In the genomic region with DNA sequence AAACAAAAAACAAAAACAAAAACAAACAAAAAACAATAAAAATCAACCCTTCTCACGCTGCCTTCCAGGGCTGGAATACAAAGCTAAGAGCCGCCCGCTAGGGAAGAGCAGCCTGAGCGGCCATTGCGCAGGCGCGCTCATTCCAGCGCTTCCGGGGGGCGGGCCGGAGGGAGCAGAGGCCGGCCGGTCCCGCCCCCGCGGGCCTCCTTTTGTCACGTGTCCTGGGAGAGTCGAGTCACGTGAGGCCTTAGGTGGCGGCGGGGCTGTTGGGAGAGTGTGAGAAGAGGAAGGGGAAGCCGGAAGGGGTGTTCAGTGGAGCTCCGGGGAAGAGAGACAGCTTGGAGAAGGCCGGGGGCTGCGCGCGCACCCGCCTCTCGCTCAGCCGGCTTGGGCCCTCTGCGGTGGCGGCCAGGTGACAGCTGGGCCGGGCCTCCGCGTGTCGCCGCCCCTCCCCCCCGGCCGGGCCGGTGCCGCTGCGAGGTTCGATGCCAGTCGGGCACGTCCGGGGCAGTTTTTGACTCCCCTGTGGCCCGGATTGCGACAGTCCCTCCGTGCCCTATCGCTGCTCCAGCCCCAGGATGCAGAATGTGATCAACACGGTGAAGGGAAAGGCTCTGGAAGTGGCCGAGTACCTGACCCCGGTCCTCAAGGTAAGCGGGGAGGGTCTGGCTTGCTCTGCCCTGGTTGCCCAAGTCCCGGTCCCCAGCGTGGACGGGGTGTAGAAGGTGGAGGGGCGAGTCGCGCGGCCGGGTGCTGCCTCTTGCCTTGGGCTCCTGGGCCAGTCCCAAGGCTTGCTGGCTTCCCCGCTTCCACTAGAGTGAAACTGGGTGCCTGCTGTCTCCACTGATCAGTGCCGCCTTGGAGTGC, we compare ENCODE assay signal across 8 mouse cellular contexts. TPM values are rescaled to one million over a fixed set of nuclear protein-coding genes. Genes with fewer than 3 reads are reported as not detected.
DNase-seq lines count a peak whose midpoint lies in the region; ATAC-seq and TF ChIP-seq lines count a peak whose summit lies in the region.

Slc35a5 (minus strand) TSS at position 185 of the 867 bp plus-strand sequence.
Atg3 (plus strand) TSS at position 264 of the 867 bp plus-strand sequence.

- peaks cover 4 to 47% of the 10 kb centered on the region in 2 experiments for H3K36me3 ChIP-seq in CH12.LX (replicated peaks in 1 of 2; ENCODE audit: control insufficient read depth in 1 of 2, insufficient read depth in 1 of 2, low read length in 1 of 2)
- H3K36me3 ChIP-seq in forebrain, embryonic 11.5 days (ENCODE audit: control insufficient read depth, insufficient read depth, low read length) = no peaks in the 10 kb centered on the region
- H3K36me3 ChIP-seq in heart, embryonic 16.5 days (ENCODE audit: control insufficient read depth, insufficient read depth) = peaks cover 7% of the 10 kb centered on the region; the same call in 1 of the 2 replicates
- H3K36me3 ChIP-seq in liver, embryonic 15.5 days (replicated peaks) = 0 out of 2 replicates have a peak, but pooled peaks cover 10% of the 10 kb centered on the region
- H3K36me3 ChIP-seq in neural tube, embryonic 12.5 days = peaks cover 4% of the 10 kb centered on the region; the same call in 1 of the 2 replicates

- dilution Hi-C loops in CH12.LX (cut with MboI; ENCODE audit: extremely low pct_ligation_motif_present, extremely low pct_unique_long_range_greater_than_20kb, low sequenced_read_pairs) = no loop called here

- WGBS in forebrain, embryonic 11.5 days = under 1% methylated on average over 62 of the region's 64 CpGs
- under 1% methylated on average over 59 of the region's 64 CpGs for WGBS in heart, embryonic 16.5 days
- under 1% methylated on average over 63 of the region's 64 CpGs for WGBS in liver, embryonic 15.5 days (ENCODE audit: insufficient replicate concordance)
- WGBS in neural tube, embryonic 12.5 days = under 1% methylated on average over 64 of the region's 64 CpGs

- no peak for TF ChIP-seq CTCF in CH12.LX (conservative IDR thresholded peaks at IDR 0.05 in 1 of 2, IDR thresholded peaks at IDR 0.05 in 1 of 2; ENCODE audit: low read depth in 2 of 2, low read length in 2 of 2)

- peak; percentile 90 for TF ChIP-seq POLR2A in CH12.LX (IDR thresholded peaks at IDR 0.05; ENCODE audit: low read depth, low read length)

- peak; percentile 100 for DNase-seq in CH12.LX (ENCODE audit: extremely low read depth)
- peak; percentile 85 for DNase-seq in c-Kit-positive CD71-positive TER-119-negative erythroid progenitor cells, embryonic 14.5 days (ENCODE audit: low read depth)
- DNase-seq in forebrain, embryonic 11.5 days (ENCODE audit: low spot score) = peak; percentile 98
- peak; percentile 98 for DNase-seq in kidney, postnatal 36 days
- peak; percentile 92 for DNase-seq in telencephalon, adult 2 months (ENCODE audit: low read depth, low spot score)

- in situ Hi-C loops in CH12.LX (cut with MboI; ENCODE audit: low pct_ligation_motif_present, low pct_unique_long_range_greater_than_20kb, low sequenced_read_pairs) = no loop called here

- H3K4me1 ChIP-seq in CH12.LX (ENCODE audit: control insufficient read depth in 1 of 2, insufficient read depth in 2 of 2) = peaks cover 4 to 31% of the 10 kb centered on the region in 2 experiments
- peaks cover 4% of the 10 kb centered on the region; the same call in 1 of the 2 replicates for H3K4me1 ChIP-seq in forebrain, embryonic 11.5 days (replicated peaks; ENCODE audit: control insufficient read depth, insufficient read depth, low read length)
- peaks cover 17% of the 10 kb centered on the region for H3K4me1 ChIP-seq in heart, embryonic 16.5 days (ENCODE audit: control insufficient read depth, insufficient read depth, low read length)
- H3K4me1 ChIP-seq in liver, embryonic 15.5 days (replicated peaks) = peaks cover 15% of the 10 kb centered on the region
- H3K4me1 ChIP-seq in neural tube, embryonic 12.5 days = peaks cover 11% of the 10 kb centered on the region

- no peak for TF ChIP-seq EP300 in CH12.LX (IDR thresholded peaks at IDR 0.05; ENCODE audit: low read length)

- peak; percentile 99 for ATAC-seq in forebrain, embryonic 11.5 days (replicated peaks; ENCODE audit: low FRiP score)
- peak; percentile 99 for ATAC-seq in heart, embryonic 16.5 days (replicated peaks; ENCODE audit: extremely low read depth, insufficient read depth, low FRiP score)
- ATAC-seq in liver, embryonic 15.5 days (ENCODE audit: insufficient read depth) = peak; percentile 86
- ATAC-seq in neural tube, embryonic 12.5 days (ENCODE audit: low FRiP score, low read depth) = peak; percentile 99

- peak within 1 kb of the TSS; percentile 95 for H3K9ac ChIP-seq in CH12.LX (ENCODE audit: insufficient read depth, low read depth)
- H3K9ac ChIP-seq in forebrain, embryonic 11.5 days (ENCODE audit: low read length) = peak within 1 kb of the TSS; percentile 82
- peak within 1 kb of the TSS; percentile 89 for H3K9ac ChIP-seq in heart, embryonic 16.5 days (ENCODE audit: low read length)
- H3K9ac ChIP-seq in liver, embryonic 15.5 days = peak within 1 kb of the TSS; percentile 85
- H3K9ac ChIP-seq in neural tube, embryonic 12.5 days = peak within 1 kb of the TSS; percentile 87

- H3K4me2 ChIP-seq in CH12.LX (ENCODE audit: insufficient read depth, low read depth, poor library complexity, severe bottlenecking) = peak within 1 kb of the TSS; percentile 91
- H3K4me2 ChIP-seq in forebrain, embryonic 11.5 days (ENCODE audit: low read depth, low read length, severe bottlenecking) = peak within 1 kb of the TSS; percentile 86
- H3K4me2 ChIP-seq in heart, embryonic 16.5 days (ENCODE audit: low read depth, low read length) = peak within 1 kb of the TSS; percentile 90
- H3K4me2 ChIP-seq in liver, embryonic 15.5 days = peak within 1 kb of the TSS; percentile 92
- peak within 1 kb of the TSS; percentile 64 for H3K4me2 ChIP-seq in neural tube, embryonic 12.5 days (replicated peaks)

- no peak for TF ChIP-seq RAD21 in CH12.LX (IDR thresholded peaks at IDR 0.05; ENCODE audit: low read depth, low read length)

- H3K9me3 ChIP-seq in CH12.LX (replicated peaks; ENCODE audit: low read length) = no peaks in the 10 kb centered on the region
- no peaks in the 10 kb centered on the region for H3K9me3 ChIP-seq in forebrain, embryonic 11.5 days (ENCODE audit: control insufficient read depth, low read length)
- H3K9me3 ChIP-seq in heart, embryonic 16.5 days (replicated peaks; ENCODE audit: control insufficient read depth, low read length) = no peaks in the 10 kb centered on the region
- no peaks in the 10 kb centered on the region for H3K9me3 ChIP-seq in liver, embryonic 15.5 days (replicated peaks)
- H3K9me3 ChIP-seq in neural tube, embryonic 12.5 days = no peaks in the 10 kb centered on the region

- H3K27ac ChIP-seq in CH12.LX (ENCODE audit: insufficient read depth, low read depth) = peak within 1 kb of the TSS; percentile 70
- peak within 1 kb of the TSS; percentile 81 for H3K27ac ChIP-seq in forebrain, embryonic 11.5 days (ENCODE audit: low read depth, low read length)
- peak within 1 kb of the TSS; percentile 97 for H3K27ac ChIP-seq in heart, embryonic 16.5 days (ENCODE audit: low read length)
- H3K27ac ChIP-seq in liver, embryonic 15.5 days (replicated peaks) = peak within 1 kb of the TSS; percentile 91
- H3K27ac ChIP-seq in neural tube, embryonic 12.5 days = peak within 1 kb of the TSS; percentile 86; the same call in 1 of the 2 replicates

- H3K27me3 ChIP-seq in CH12.LX (replicated peaks) = no peaks in the 10 kb centered on the region
- H3K27me3 ChIP-seq in forebrain, embryonic 11.5 days (ENCODE audit: control insufficient read depth, insufficient read depth, low read length) = no peaks in the 10 kb centered on the region
- H3K27me3 ChIP-seq in heart, embryonic 16.5 days (ENCODE audit: control insufficient read depth, insufficient read depth, low read length) = no peaks in the 10 kb centered on the region
- no peaks in the 10 kb centered on the region for H3K27me3 ChIP-seq in liver, embryonic 15.5 days
- H3K27me3 ChIP-seq in neural tube, embryonic 12.5 days (replicated peaks) = no peaks in the 10 kb centered on the region

- peak within 1 kb of the TSS; percentile 90 to 97 (median 93) for H3K4me3 ChIP-seq in CH12.LX (replicated peaks in 1 of 3; ENCODE audit: low read depth in 2 of 3, low read length in 2 of 3, poor library complexity in 1 of 3)
- peak within 1 kb of the TSS; percentile 80 for H3K4me3 ChIP-seq in forebrain, embryonic 11.5 days (ENCODE audit: low read depth, low read length)
- peak within 1 kb of the TSS; percentile 69 for H3K4me3 ChIP-seq in heart, embryonic 16.5 days (ENCODE audit: low read length)
- H3K4me3 ChIP-seq in liver, embryonic 15.5 days (replicated peaks) = peak within 1 kb of the TSS; percentile 84
- peak within 1 kb of the TSS; percentile 83 for H3K4me3 ChIP-seq in neural tube, embryonic 12.5 days

- peaks cover 18% of the 10 kb centered on the region for H3K79me2 ChIP-seq in CH12.LX (replicated peaks; ENCODE audit: control insufficient read depth, extremely low read depth, insufficient read depth, poor library complexity, severe bottlenecking)

TF ChIP-seq in CH12.LX, 34 proteins besides CTCF, POLR2A, EP300 and RAD21 (continues in another document):
- TF ChIP-seq RCOR1 (conservative IDR thresholded peaks at IDR 0.05; ENCODE audit: low read depth, low read length) = no peak
- TF ChIP-seq BHLHE40 (IDR thresholded peaks at IDR 0.05; ENCODE audit: low read depth, low read length) = peak; percentile 100
- peak; percentile 99 for TF ChIP-seq MAX (IDR thresholded peaks at IDR 0.05; ENCODE audit: low read length)
- TF ChIP-seq E2F4 (IDR thresholded peaks at IDR 0.05; ENCODE audit: insufficient replicate concordance, low read depth, low read length) = no peak
- no peak for TF ChIP-seq JUND (conservative IDR thresholded peaks at IDR 0.05; ENCODE audit: low read depth, low read length)
- peak; percentile 99 for TF ChIP-seq ELF1 (IDR thresholded peaks at IDR 0.05; ENCODE audit: low read depth, low read length)

RNA-seq across cellular contexts. Expression of gene Slc35a5, which starts in this region (rescaled TPM):
- total RNA-seq in CH12.LX (2012; rRNA removed) (6.1 and 7.4 TPM in 2 replicates), CH12.LX (2014; rRNA removed) (5.7 and 6.1 TPM in 2 replicates)
- 11.8 and 14.8 TPM in 2 replicates for polyA plus RNA-seq in CH12.LX (2012; ENCODE audit: insufficient read length, low read depth)
- polyA plus RNA-seq in forebrain, embryonic 11.5 days (2014; fragmentation: Nextera tagmentation; extraction: Ambion mirVana) = 14.9 and 20.6 TPM in 2 replicates
- 14.5 and 17.4 TPM in 2 replicates for polyA plus RNA-seq in heart, embryonic 16.5 days (2015; fragmentation: Nextera tagmentation; extraction: Ambion mirVana)
- 6.1 and 6.6 TPM in 2 replicates for polyA plus RNA-seq in liver, embryonic 15.5 days (2015; fragmentation: Nextera tagmentation; extraction: Ambion mirVana)
- 21.8 and 26.3 TPM in 2 replicates for polyA plus RNA-seq in neural tube, embryonic 12.5 days (2016; fragmentation: Nextera tagmentation; extraction: Ambion mirVana)

RNA-seq across cellular contexts. Expression of gene Atg3, which starts in this region (rescaled TPM):
- total RNA-seq in CH12.LX (2012; rRNA removed) (27.6 and 28.2 TPM in 2 replicates), CH12.LX (2014; rRNA removed) (43.0 and 46.3 TPM in 2 replicates)
- polyA plus RNA-seq in CH12.LX (2012; ENCODE audit: insufficient read length, low read depth) = 67.5 and 68.3 TPM in 2 replicates
- polyA plus RNA-seq in forebrain, embryonic 11.5 days (2014; fragmentation: Nextera tagmentation; extraction: Ambion mirVana) = 38.6 and 41.3 TPM in 2 replicates
- polyA plus RNA-seq in heart, embryonic 16.5 days (2015; fragmentation: Nextera tagmentation; extraction: Ambion mirVana) = 32.4 and 34.0 TPM in 2 replicates
- polyA plus RNA-seq in liver, embryonic 15.5 days (2015; fragmentation: Nextera tagmentation; extraction: Ambion mirVana) = 16.2 and 17.1 TPM in 2 replicates
- polyA plus RNA-seq in neural tube, embryonic 12.5 days (2016; fragmentation: Nextera tagmentation; extraction: Ambion mirVana) = 49.9 and 54.8 TPM in 2 replicates

Comparison
In these comparisons a context has a peak if more than half of its experiments do, and no peak if none do; other contexts are left out.
1. Peak in every context shown above with its lines: DNase-seq, ATAC-seq, H3K4me3 ChIP-seq and H3K27ac ChIP-seq.